Mouse (Mus musculus) heart, embryonic 10.5 days (tissue): Measurements from ENCODE around the gene Dirc2. TPM values are rescaled to one million over a fixed set of nuclear protein-coding genes. Genes with fewer than 3 reads are reported as not detected.

ENCODE experiments used
- DNase-seq: peaks from one replicate; pipeline ENCODE4 v3.0.0-alpha.2; 2017; ENCODE audit warnings: low spot score
- H3K27ac ChIP-seq: fragments of 300-500 bp; sonication (generic); 2 replicates; pipeline ENCODE4 v1.5.1; 2016; ENCODE audit warnings: mild to moderate bottlenecking
- H3K27me3 ChIP-seq: fragments of 300-500 bp; sonication (generic); 2 replicates; pipeline ENCODE4 v1.6.1; 2016; ENCODE audit warnings: mild to moderate bottlenecking; ENCODE audit not compliant: poor library complexity, insufficient read depth, severe bottlenecking
- H3K36me3 ChIP-seq: fragments of 300-500 bp; sonication (generic); 2 replicates; pipeline ENCODE4 v1.6.1; 2016; ENCODE audit warnings: mild to moderate bottlenecking, moderate library complexity
- H3K4me1 ChIP-seq: fragments of 300-500 bp; sonication (generic); 2 replicates; pipeline ENCODE4 v1.6.1; 2016; ENCODE audit warnings: mild to moderate bottlenecking
- H3K4me3 ChIP-seq: fragments of 300-500 bp; sonication (generic); 2 replicates; pipeline ENCODE4 v1.5.1; 2016; ENCODE audit warnings: mild to moderate bottlenecking, moderate library complexity
- H3K9me3 ChIP-seq: fragments of 300-500 bp; sonication (generic); 2 replicates; pipeline ENCODE4 v1.6.1; 2016; ENCODE audit warnings: mild to moderate bottlenecking, moderate library complexity
- WGBS: fragments of 180-500 bp; shearing (Covaris S2); methylation state at CpG from one replicate; pipeline ENCODE4 v1.1.7; 2016; 5-methylcytosine and 5-hydroxymethylcytosine counted together
- polyA plus RNA-seq: library from polyadenylated mRNA; unstranded; fragments of >200 nt; fragmentation: Nextera tagmentation; extraction: Ambion mirVana; gene quantifications from 2 replicates; pipeline ENCODE4 v1.2.1, GENCODE M21; 2016

The Dirc2 gene
- polyA plus RNA-seq, 1 experiment from 2014 or later: 14.2 TPM

- WGBS: 76% methylated on average over 13 of the region's 13 CpGs
- Histone ChIP-seq H3K9me3 (no peaks in the 10 kb centered on the region), H3K4me3 (no peak overlapping the region), H3K27ac (no peak overlapping the region), H3K4me1 (peaks cover 8% of the 10 kb centered on the region), H3K27me3 (no peaks in the 10 kb centered on the region), H3K36me3 (no peaks in the 10 kb centered on the region)
- no peak for DNase-seq
Measured at GRCm38 (mm10) chr16:35685027-35685426, 84.1 kb downstream of the Dirc2 start.

GRCm38 (mm10) chr16:35681327-35682108 lies 87.6 kb downstream of the Dirc2 start:
- no peak for DNase-seq
- Histone ChIP-seq H3K36me3 (no peaks in the 10 kb centered on the region), H3K27me3 (no peaks in the 10 kb centered on the region), H3K4me3 (no peak overlapping the region), H3K4me1 (peaks cover 16% of the 10 kb centered on the region), H3K9me3 (no peaks in the 10 kb centered on the region), H3K27ac (peak overlapping the region; percentile 47; the same call in 1 of the 2 replicates)
- 69% methylated on average over 17 of the region's 17 CpGs for WGBS

GRCm38 (mm10) chr16:35678476-35678875 lies 90.7 kb downstream of the Dirc2 start:
- DNase-seq: no peak
- Histone ChIP-seq H3K9me3 (no peaks in the 10 kb centered on the region), H3K4me3 (no peak overlapping the region), H3K36me3 (no peaks in the 10 kb centered on the region), H3K4me1 (peaks cover 16% of the 10 kb centered on the region), H3K27ac (no peak overlapping the region), H3K27me3 (no peaks in the 10 kb centered on the region)
- WGBS: 28% methylated on average over 3 of the region's 3 CpGs

GRCm38 (mm10) chr16:35677511-35678113 lies 91.5 kb downstream of the Dirc2 start:
- Histone ChIP-seq H3K4me3 (no peak overlapping the region), H3K4me1 (peaks cover 16% of the 10 kb centered on the region), H3K36me3 (no peaks in the 10 kb centered on the region), H3K27ac (no peak overlapping the region), H3K27me3 (no peaks in the 10 kb centered on the region), H3K9me3 (no peaks in the 10 kb centered on the region)
- no peak for DNase-seq
- 34% methylated on average over 8 of the region's 8 CpGs for WGBS

GRCm38 (mm10) chr16:35664847-35665246 lies 104.3 kb downstream of the Dirc2 start:
- Histone ChIP-seq H3K27me3 (peaks cover 39% of the 10 kb centered on the region), H3K27ac (no peak overlapping the region), H3K4me3 (no peak overlapping the region), H3K9me3 (no peaks in the 10 kb centered on the region), H3K36me3 (no peaks in the 10 kb centered on the region), H3K4me1 (peaks cover 7% of the 10 kb centered on the region)
- no peak for DNase-seq
- WGBS: 74% methylated on average over 4 of the region's 4 CpGs

- DNase-seq: no peak
- no peak overlapping the region for H3K4me3 ChIP-seq
- peaks cover 11% of the 10 kb centered on the region for H3K4me1 ChIP-seq
- peaks cover 49% of the 10 kb centered on the region for H3K27me3 ChIP-seq
- H3K27ac ChIP-seq: no peak overlapping the region
- H3K36me3 ChIP-seq: no peaks in the 10 kb centered on the region
- WGBS: 83% methylated on average over 9 of the region's 9 CpGs
- no peaks in the 10 kb centered on the region for H3K9me3 ChIP-seq
Measured at GRCm38 (mm10) chr16:35663831-35664414, 105.2 kb downstream of the Dirc2 start.

- DNase-seq: no peak
- H3K9me3 ChIP-seq: no peaks in the 10 kb centered on the region
- no peaks in the 10 kb centered on the region for H3K36me3 ChIP-seq
- peak overlapping the region; percentile 64; the same call in 1 of the 2 replicates for H3K27ac ChIP-seq
- peaks cover 74% of the 10 kb centered on the region for H3K27me3 ChIP-seq
- peak overlapping the region; percentile 65 for H3K4me3 ChIP-seq
- WGBS: 4% methylated on average over 36 of the region's 36 CpGs
- H3K4me1 ChIP-seq: peaks cover 11% of the 10 kb centered on the region
Measured at GRCm38 (mm10) chr16:35660222-35660621, 108.9 kb downstream of the Dirc2 start.

- Histone ChIP-seq H3K27ac (no peak overlapping the region), H3K27me3 (peaks cover 33% of the 10 kb centered on the region), H3K4me1 (no peaks in the 10 kb centered on the region), H3K4me3 (no peak overlapping the region), H3K9me3 (no peaks in the 10 kb centered on the region), H3K36me3 (no peaks in the 10 kb centered on the region)
- no peak for DNase-seq
- WGBS: 87% methylated on average over 5 of the region's 5 CpGs
Measured at GRCm38 (mm10) chr16:35653951-35654350, 115.2 kb downstream of the Dirc2 start.

GRCm38 (mm10) chr16:35652706-35653105 lies 116.5 kb downstream of the Dirc2 start:
- 92% methylated on average over 3 of the region's 3 CpGs for WGBS
- Histone ChIP-seq H3K27ac (no peak overlapping the region), H3K4me3 (no peak overlapping the region), H3K36me3 (no peaks in the 10 kb centered on the region), H3K4me1 (0 out of 2 replicates have a peak, but pooled peaks cover 4% of the 10 kb centered on the region), H3K27me3 (peaks cover 21% of the 10 kb centered on the region), H3K9me3 (no peaks in the 10 kb centered on the region)
- DNase-seq: no peak

GRCm38 (mm10) chr16:35652206-35652605 lies 117.0 kb downstream of the Dirc2 start:
- Histone ChIP-seq H3K4me1 (0 out of 2 replicates have a peak, but pooled peaks cover 4% of the 10 kb centered on the region), H3K36me3 (no peaks in the 10 kb centered on the region), H3K9me3 (no peaks in the 10 kb centered on the region), H3K27ac (no peak overlapping the region), H3K27me3 (peaks cover 17% of the 10 kb centered on the region; the same call in 1 of the 2 replicates), H3K4me3 (no peak overlapping the region)
- DNase-seq: no peak
- WGBS: 59% methylated on average over 6 of the region's 6 CpGs

GRCm38 (mm10) chr16:35648862-35649261 lies 120.3 kb downstream of the Dirc2 start:
- Histone ChIP-seq H3K4me1 (0 out of 2 replicates have a peak, but pooled peaks cover 4% of the 10 kb centered on the region), H3K36me3 (no peaks in the 10 kb centered on the region), H3K27me3 (peaks cover 22% of the 10 kb centered on the region; the same call in 1 of the 2 replicates), H3K4me3 (no peak overlapping the region), H3K9me3 (no peaks in the 10 kb centered on the region), H3K27ac (no peak overlapping the region)
- WGBS: 81% methylated on average over 4 of the region's 4 CpGs
- DNase-seq: no peak
